Mouse (Mus musculus): Measurements from ENCODE around the gene Wnk1. TPM values are rescaled to one million over a fixed set of nuclear protein-coding genes. Genes with fewer than 3 reads are reported as not detected.

The Wnk1 gene
- total RNA-seq, 2 experiments from 2014 or later, result 164 to 170 TPM

DNA sequence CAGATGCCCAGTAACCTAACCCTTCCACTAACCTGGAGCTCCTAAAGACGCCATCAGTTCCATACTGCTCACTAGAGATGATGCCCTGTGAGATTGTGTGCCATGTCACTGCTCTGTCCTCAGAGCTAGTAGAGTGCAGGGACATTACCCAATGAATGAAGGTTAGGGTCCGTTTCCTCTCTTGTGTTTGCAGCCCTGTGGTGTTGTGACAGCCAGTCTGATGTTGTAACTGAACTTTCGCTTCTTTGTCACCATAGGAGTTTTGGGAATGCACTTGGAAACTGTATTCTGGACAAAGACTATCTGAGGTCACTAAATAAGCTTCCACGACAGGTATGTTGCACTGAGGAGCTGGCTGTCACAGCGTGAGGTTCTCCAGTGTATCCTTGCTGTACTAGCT is 122.8 kb downstream of the Wnk1 start:
- DNase-seq (ENCODE audit: low spot score in 2 of 2), result no peak

DNA sequence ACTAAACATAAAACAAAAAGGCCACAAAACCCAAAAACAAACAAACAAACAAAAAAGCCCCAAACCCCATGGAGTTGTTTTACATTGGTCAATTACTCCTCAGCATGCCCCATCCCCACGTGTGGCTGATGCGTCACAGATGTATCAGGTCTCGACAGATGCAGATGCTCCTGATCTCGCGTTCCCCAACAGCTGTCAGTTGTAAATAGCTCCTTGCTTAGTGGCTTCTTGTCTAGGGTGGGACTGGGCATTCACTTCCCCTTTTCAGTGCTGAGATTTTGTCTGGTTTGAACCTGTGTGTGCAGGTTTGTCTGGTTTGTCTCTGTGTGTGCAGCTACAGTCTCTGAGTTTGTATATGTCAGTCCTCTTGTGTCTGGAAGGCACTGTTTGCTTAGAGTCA is 126.4 kb downstream of the Wnk1 start:
- no peak for DNase-seq (ENCODE audit: low spot score in 2 of 2)

DNA sequence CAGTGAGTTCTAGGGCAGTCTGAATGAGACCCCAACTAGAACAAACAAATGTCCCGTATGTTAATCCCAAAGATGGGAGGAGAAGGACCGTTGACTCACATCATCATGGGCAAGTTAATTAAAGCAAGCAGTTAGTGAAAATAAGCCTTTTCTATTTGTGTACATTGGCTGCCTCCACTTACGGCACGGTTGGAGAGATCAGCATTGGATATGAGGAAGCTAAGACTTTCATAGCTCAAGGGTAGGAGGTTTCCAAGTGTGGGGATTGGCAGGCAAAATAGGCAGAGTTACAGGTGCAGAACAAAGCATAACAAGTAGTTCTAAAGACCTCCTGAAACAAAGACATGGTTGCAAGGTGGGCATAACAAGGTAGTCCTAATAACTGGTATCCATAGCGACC is 133.0 kb downstream of the Wnk1 start:
- no peak for DNase-seq (ENCODE audit: low spot score in 2 of 2)

DNA sequence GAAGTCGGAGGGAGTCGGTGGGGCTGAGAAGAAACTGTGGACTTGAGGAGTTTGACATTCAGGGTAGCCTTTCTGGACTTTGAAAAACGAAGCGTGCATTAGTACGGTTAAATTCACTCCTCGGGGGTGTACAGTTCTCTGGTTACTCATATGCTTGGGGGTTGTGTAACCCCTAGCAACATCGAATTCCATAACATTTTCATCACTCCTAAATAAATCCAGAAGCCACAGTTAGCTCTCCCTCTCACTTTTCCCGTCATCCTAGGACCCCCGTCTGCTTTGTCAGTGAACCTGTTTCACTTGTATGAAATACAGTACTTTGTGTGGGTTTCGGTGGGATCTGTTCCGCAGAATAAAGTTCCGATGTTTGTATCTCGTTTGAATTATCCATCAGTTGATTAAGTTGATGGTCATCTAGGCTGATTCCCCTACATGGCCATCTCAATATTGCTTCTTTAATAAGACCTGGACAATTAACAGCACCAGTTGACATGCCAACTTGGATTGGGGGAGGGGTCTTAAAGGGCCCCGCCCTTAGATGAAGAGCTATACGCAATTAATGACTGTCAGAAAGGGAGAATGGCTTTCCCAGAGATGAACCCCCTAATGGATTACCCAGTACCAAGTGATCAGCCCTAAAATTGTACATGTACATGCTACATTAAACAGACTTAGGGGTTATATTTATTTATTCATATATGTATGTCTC is 135.2 kb downstream of the Wnk1 start:
- DNase-seq (ENCODE audit: low spot score in 2 of 2), result no peak

DNA sequence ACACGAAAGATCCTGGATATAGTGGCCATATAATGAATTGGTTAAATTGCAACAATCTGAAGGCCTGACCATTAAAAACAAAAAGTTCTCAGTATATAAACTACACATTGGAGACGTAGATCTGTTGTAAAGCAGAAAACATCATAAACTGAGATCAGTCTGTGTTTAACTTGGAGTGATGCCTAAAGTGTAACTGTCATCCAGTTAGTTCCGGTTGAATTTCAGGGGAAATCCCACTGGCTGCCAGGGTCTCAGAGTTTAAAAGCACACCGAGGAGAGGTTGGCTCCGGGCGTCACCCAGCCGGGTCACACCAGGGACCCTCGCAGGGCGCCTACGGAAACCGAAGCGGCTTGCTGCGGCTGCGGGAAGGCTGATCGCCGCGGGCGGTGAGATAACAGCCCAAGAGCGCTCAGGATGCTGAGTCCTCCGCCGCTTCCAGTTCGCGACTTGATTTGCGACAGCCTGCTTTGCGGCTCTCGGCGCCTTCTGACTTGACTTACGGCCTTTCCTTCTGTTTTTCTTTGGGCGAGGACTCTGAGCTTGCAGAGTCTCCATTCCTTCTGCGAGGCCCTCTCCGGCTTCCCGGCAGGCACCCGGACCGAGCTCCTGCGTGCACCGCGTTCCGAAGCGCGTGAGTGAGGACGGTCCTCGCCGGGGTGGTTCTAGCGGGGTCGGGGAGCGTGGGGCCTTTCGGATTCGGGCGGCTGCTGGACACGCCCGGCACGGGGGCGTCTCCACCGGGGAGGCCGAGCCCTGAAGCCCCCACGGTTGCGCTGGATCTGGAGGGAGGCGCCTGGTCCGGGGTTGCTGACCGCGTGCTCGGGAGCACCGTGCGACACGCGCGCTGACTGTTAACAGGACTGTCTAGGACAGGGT is 136.0 kb downstream of the Wnk1 start, which contains the start of gene Rad52:
Gene Rad52, plus strand, starts transcription at position 495 of the 877 bp plus-strand sequence.
- peak; percentile 77 to 78 for DNase-seq (ENCODE audit: low spot score in 2 of 2)

DNA sequence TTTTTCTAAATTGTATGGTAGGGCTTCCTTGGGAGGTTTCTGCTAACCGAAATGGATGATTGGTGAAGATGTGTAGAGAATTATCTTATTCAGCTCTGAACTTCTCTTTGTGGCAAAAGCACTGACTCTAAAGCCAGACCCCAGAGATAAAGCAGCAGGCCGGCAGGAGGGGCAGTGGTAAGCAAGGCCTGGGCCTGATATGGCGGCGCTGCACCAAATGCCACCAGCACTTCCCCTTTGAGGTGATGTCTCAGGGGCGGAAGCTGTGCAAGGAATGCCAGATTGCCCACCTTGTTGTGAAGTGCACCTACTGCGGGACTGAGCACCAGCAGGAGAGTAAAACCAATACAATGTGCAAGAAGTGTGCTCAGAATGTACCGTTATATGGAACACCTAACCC is 145.8 kb downstream of the Wnk1 start:
- no peak for DNase-seq (ENCODE audit: low spot score in 2 of 2)

DNA sequence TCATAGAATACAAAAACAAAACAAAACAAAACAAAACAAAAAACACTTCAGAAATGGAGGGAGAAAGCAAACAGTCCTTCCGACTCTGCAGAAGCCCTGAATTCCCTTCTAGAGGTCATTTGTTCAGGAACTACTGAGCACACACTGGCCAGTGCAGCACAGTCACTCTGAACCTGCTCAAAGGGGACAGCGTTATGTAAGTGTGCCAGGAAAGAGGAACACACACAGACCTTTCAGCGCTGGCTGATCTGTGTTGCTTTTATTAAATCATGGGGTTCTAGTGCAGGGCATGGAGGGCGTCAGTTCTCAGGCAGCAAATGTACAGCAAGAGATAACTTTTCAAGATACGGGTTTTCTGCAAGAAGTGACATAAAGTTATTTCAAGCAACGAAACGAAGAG is 155.3 kb downstream of the Wnk1 start:
- DNase-seq (ENCODE audit: low spot score in 2 of 2), result no peak

Small RNA genes within 50 kb of the gene (microRNA-seq; reads per million reads assigned to microRNA genes)
- 0 reads per million in 2 experiments for gene Mir706 (ENCODE audit: borderline number of aligned reads in 2 of 2)

Other genes with a start within 250 kb of the Wnk1 start
- 10 to 100 TPM; 18.0 to 18.7 TPM for gene Erc1, start 190.5 kb downstream of the Wnk1 start, total RNA-seq (2021)
- gene Rad52, start 136.0 kb downstream of the Wnk1 start, total RNA-seq (2021), result 10 to 100 TPM; 15.3 to 16.7 TPM
- gene Ninj2, start 54.7 kb upstream of the Wnk1 start, total RNA-seq (2021), result not detected